Mouse (Mus musculus) MEL (cell line): ENCODE results near the gene Sh3pxd2b.

Experiments used
- CTCF ChIP-seq, 3 experiments: IDR thresholded peaks in 2 of 3; conservative IDR thresholded peaks in 1 of 3; 2 replicates each; pipeline ENCODE4 v1.5.1; 2011 to 2012; ENCODE audit warnings: low read length in 3 of 3, low read depth in 2 of 3, mild to moderate bottlenecking in 2 of 3, improper control_type of control experiment in 1 of 3, inconsistent platforms in 1 of 3, mixed read lengths in 1 of 3, moderate library complexity in 1 of 3; ENCODE audit not compliant: control insufficient read depth in 1 of 3, insufficient read depth in 1 of 3, poor library complexity in 1 of 3, severe bottlenecking in 1 of 3
- HCFC1 ChIP-seq: IDR thresholded peaks from 2 replicates; pipeline ENCODE4 v1.6.1; 2012; ENCODE audit warnings: low read depth, mild to moderate bottlenecking, inconsistent platforms, low read length, improper control_type of control experiment, moderate library complexity
- MEF2A ChIP-seq: IDR thresholded peaks from 2 replicates; pipeline ENCODE4 v1.6.1; 2014; ENCODE audit warnings: low read depth, mild to moderate bottlenecking, inconsistent platforms, low read length, improper control_type of control experiment; ENCODE audit not compliant: poor library complexity, insufficient replicate concordance, severe bottlenecking; ENCODE audit errors: extremely low read depth
- UBTF ChIP-seq: IDR thresholded peaks from 2 replicates; pipeline ENCODE4 v1.6.1; 2012; ENCODE audit warnings: low read depth, mild to moderate bottlenecking, inconsistent platforms, low read length, improper control_type of control experiment, moderate library complexity, borderline replicate concordance; ENCODE audit not compliant: insufficient read depth

GRCm38 (mm10) chr11:32364375-32364774, 16.8 kb downstream of the Sh3pxd2b start:
- no peak for TF ChIP-seq UBTF
- no peak for TF ChIP-seq HCFC1
- no peak for TF ChIP-seq CTCF (IDR thresholded peaks at IDR 0.05 in 2 of 3, conservative IDR thresholded peaks at IDR 0.05 in 1 of 3; ENCODE audit: control insufficient read depth in 1 of 3, insufficient read depth in 1 of 3, low read depth in 2 of 3, low read length in 3 of 3, poor library complexity in 1 of 3, severe bottlenecking in 1 of 3)
- no peak for TF ChIP-seq MEF2A
